Mouse (Mus musculus): ENCODE measurements around the gene Rpl22. TPM values are rescaled to one million over a fixed set of nuclear protein-coding genes. Genes with fewer than 3 reads are reported as not detected.
A peak's percentile ranks its signal among the peaks of the same experiment; 100 is the strongest.

Gene Rpl22
- total and polyA plus RNA-seq, 3 experiments = 1,792 to 1,885 TPM; not detected in 1

DNA sequence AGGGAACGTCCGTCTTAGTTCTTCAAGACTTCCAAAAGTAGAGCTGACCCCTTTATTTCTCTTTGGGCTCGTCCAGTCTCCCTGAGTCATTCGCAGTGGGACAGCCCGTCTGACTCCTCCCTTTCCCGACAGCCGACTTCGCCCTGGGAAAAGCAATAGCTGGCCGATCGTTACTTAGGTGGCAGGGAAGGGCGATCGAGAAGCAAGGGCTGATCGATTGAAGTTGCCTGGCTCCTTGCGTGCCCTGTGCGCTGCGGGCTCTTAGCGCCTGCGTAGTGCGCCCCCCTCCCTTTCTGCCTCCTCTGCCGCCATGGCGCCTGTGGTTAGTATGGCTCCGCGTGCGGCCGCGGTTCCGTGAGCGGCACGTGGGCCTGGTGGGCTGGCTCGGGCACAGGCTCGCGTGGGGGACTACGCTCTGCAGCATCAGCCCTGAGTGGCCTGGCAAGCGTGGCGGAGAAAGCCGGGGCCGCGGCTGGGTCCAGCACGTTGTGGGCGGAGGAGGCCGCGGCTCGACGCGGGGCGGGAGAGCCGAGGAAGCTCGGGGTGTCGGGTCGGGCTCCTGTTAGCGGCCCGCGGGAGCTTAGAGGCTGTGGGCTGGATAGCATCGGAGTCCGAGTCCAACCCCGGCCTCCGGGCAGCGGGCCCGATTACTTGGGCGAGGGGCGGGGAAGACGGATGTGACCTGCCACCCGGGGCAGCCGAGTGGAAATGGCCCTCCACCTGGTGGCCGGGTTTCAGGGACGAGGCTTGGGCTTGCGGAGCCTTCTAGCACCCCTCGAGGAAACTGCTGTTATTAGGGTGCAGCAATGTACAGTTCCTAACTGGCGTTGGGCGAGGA lies at the start of gene Rpl22 (continued):
- peak; percentile 81 to 88 for TF ChIP-seq POLR2A (IDR thresholded peaks at IDR 0.05; ENCODE audit: control insufficient read depth in 1 of 2, insufficient read depth in 1 of 2, low read depth in 1 of 2, low read length in 2 of 2, poor library complexity in 1 of 2)

DNA sequence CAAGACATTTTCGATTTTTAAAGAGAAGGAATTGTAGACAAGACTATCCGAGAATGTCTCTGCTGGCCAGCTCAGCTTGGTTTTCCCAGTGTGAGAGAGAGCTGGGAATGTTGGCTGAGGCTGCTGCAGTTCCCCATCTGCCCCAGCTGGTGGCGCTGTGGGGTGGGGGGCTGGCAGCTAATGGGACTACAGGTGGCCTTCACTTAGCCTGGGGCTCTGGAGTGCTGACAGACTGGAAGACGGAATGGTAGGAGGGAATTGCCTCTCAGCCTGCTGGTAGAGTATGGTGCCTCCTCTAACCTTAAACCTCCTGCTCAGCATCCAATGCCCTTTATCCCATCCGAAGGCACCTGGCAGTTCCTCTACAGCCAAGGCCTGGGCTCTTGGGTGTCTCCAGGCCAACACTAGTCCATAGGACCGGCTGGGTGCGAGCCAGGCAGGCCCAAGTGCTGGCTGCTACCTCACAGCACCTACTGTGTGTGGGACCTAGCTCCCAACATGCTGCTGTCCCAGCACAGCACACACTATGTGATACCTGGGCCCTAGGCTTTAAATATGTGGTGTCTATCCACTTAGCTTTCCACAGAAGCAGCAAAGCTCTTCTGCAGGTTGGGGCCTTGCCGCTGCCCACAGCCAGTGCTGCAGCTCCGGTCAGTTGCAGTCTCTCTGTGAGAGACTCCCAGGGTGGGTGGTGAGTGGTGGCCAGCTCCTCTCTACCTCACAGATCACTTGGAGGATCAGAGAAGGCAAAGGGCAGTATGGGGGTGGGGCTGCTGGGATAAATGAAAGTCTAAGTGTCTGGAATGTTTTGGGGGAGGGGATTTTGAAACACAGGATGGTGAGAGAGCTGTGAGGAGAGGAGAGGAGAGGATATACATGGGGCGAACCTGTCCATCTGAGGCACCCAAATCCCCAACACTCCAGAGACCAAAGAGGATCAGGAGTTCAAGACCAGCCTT lies 48.9 kb upstream of the Rpl22 start:
- no peak for DNase-seq (ENCODE audit: low read depth, low spot score)
- Histone ChIP-seq H3K36me3 (ENCODE audit: control insufficient read depth in 1 of 2, insufficient read depth in 2 of 2, low read length in 2 of 2) (no peaks in the 10 kb centered on the region), H3K79me2 (ENCODE audit: control insufficient read depth, insufficient read depth, low read length, poor library complexity) (no peaks in the 10 kb centered on the region), H3K27me3 (ENCODE audit: control insufficient read depth in 1 of 2, insufficient read depth in 2 of 2, low read length in 2 of 2) (no peaks in the 10 kb centered on the region), H3K9me3 (replicated peaks; ENCODE audit: insufficient read depth, low read length) (no peaks in the 10 kb centered on the region), H3K9ac (ENCODE audit: control insufficient read depth, low read depth, low read length, poor library complexity, severe bottlenecking) (no peak overlapping the region), H3K27ac (ENCODE audit: control insufficient read depth, low read depth, low read length) (no peak overlapping the region), H3K4me1 (ENCODE audit: control insufficient read depth in 1 of 2, insufficient read depth in 2 of 2, low read length in 2 of 2) (no peaks in the 10 kb centered on the region), H3K4me3 (ENCODE audit: control insufficient read depth in 1 of 2, insufficient read depth in 1 of 2, low read depth in 2 of 2, low read length in 2 of 2) (no peak overlapping the region)
- TF ChIP-seq MEF2A (IDR thresholded peaks at IDR 0.05; ENCODE audit: extremely low read depth, insufficient replicate concordance, low read depth, low read length, poor library complexity, severe bottlenecking) (no peak), CTCF (IDR thresholded peaks at IDR 0.05 in 2 of 3, conservative IDR thresholded peaks at IDR 0.05 in 1 of 3; ENCODE audit: control insufficient read depth in 1 of 3, insufficient read depth in 1 of 3, low read depth in 2 of 3, low read length in 3 of 3, poor library complexity in 1 of 3, severe bottlenecking in 1 of 3) (peak; percentile 66 to 85 (median 83)), ZC3H11A (IDR thresholded peaks at IDR 0.05; ENCODE audit: low read depth, low read length) (0 out of 2 replicates have a peak, but pooled peaks have one; percentile 12), E2F4 (IDR thresholded peaks at IDR 0.05; ENCODE audit: borderline replicate concordance, low read depth, low read length) (no peak), SMC3 (IDR thresholded peaks at IDR 0.05; ENCODE audit: low read depth, low read length) (peak; percentile 46), ELF1 (IDR thresholded peaks at IDR 0.05; ENCODE audit: low read depth, low read length) (no peak), RAD21 (IDR thresholded peaks at IDR 0.05; ENCODE audit: low read depth, low read length) (peak; percentile 32)

DNA sequence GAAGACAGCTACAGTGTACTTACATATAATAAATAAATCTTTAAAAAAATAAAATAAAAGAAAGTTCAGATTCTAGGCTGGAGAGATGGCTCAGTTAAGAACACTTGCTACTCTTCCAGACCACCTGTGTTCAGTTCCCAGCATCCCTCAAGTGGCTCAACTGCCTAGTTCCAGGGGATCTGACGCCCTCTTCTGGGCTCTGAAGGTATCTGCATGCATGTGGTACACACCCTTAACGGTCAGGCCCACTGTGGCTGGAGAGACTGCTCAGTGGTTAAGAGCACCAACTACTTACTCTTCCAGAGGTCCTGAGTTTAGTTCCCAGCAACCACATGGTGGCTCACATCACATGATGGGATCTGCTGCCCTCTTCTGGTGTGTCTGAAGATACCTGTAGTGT lies 47.6 kb upstream of the Rpl22 start:
- no peak overlapping the region for H3K27ac ChIP-seq (ENCODE audit: control insufficient read depth, low read depth, low read length)
- H3K9me3 ChIP-seq (replicated peaks; ENCODE audit: insufficient read depth, low read length) = no peaks in the 10 kb centered on the region
- no peaks in the 10 kb centered on the region for H3K79me2 ChIP-seq (ENCODE audit: control insufficient read depth, insufficient read depth, low read length, poor library complexity)
- no peak for DNase-seq (ENCODE audit: low read depth, low spot score)
- no peak overlapping the region for H3K9ac ChIP-seq (ENCODE audit: control insufficient read depth, low read depth, low read length, poor library complexity, severe bottlenecking)
- H3K36me3 ChIP-seq (ENCODE audit: control insufficient read depth in 1 of 2, insufficient read depth in 2 of 2, low read length in 2 of 2) = no peaks in the 10 kb centered on the region
- H3K27me3 ChIP-seq (ENCODE audit: control insufficient read depth in 1 of 2, insufficient read depth in 2 of 2, low read length in 2 of 2) = no peaks in the 10 kb centered on the region
- no peak overlapping the region for H3K4me3 ChIP-seq (ENCODE audit: control insufficient read depth in 1 of 2, insufficient read depth in 1 of 2, low read depth in 2 of 2, low read length in 2 of 2)
- TF ChIP-seq SMC3 (IDR thresholded peaks at IDR 0.05; ENCODE audit: low read depth, low read length) (peak; percentile 31), RAD21 (IDR thresholded peaks at IDR 0.05; ENCODE audit: low read depth, low read length) (no peak; the same call in 1 of the 2 replicates), USF1 (IDR thresholded peaks at IDR 0.05; ENCODE audit: low read depth, low read length) (no peak), CTCF (IDR thresholded peaks at IDR 0.05 in 2 of 3, conservative IDR thresholded peaks at IDR 0.05 in 1 of 3; ENCODE audit: control insufficient read depth in 1 of 3, insufficient read depth in 1 of 3, low read depth in 2 of 3, low read length in 3 of 3, poor library complexity in 1 of 3, severe bottlenecking in 1 of 3) (peak in 2 of 3 experiments; percentile 10 to 29; a peak in 1 of 6 replicates), POLR2A (IDR thresholded peaks at IDR 0.05; ENCODE audit: control insufficient read depth in 1 of 2, insufficient read depth in 1 of 2, low read depth in 1 of 2, low read length in 2 of 2, poor library complexity in 1 of 2) (no peak)
- no peaks in the 10 kb centered on the region for H3K4me1 ChIP-seq (ENCODE audit: control insufficient read depth in 1 of 2, insufficient read depth in 2 of 2, low read length in 2 of 2)

All from MEL (cell line).